Mouse (Mus musculus) embryonic facial prominence, embryonic 15.5 days (tissue): Measurements from ENCODE around the gene Sar1a. TPM values are rescaled to one million over a fixed set of nuclear protein-coding genes. Genes with fewer than 3 reads are reported as not detected.

Experiments used
- ATAC-seq: fragments of 200-750 bp; cut with Nextera tagmentation; 2 replicates; pipeline ENCODE4 v1.8.0; 2017; ENCODE audit warnings: low read depth, moderate TSS enrichment; ENCODE audit not compliant: insufficient number of reproducible peaks, low FRiP score, low TSS enrichment
- H3K27ac ChIP-seq: fragments of 300-500 bp; sonication (generic); replicated peaks from 2 replicates; pipeline ENCODE4 v1.5.1; 2015; ENCODE audit warnings: mild to moderate bottlenecking, inconsistent platforms
- H3K27me3 ChIP-seq: fragments of 300-500 bp; sonication (generic); 2 replicates; pipeline ENCODE4 v1.6.1; 2015; ENCODE audit warnings: inconsistent platforms
- H3K36me3 ChIP-seq: fragments of 300-500 bp; sonication (generic); 2 replicates; pipeline ENCODE4 v1.6.1; 2015; ENCODE audit warnings: mild to moderate bottlenecking, inconsistent platforms
- H3K4me1 ChIP-seq: fragments of 300-500 bp; sonication (generic); 2 replicates; pipeline ENCODE4 v1.6.1; 2015; ENCODE audit warnings: inconsistent platforms
- H3K4me2 ChIP-seq: fragments of 300-500 bp; sonication (generic); replicated peaks from 2 replicates; pipeline ENCODE4 v1.6.1; 2015; ENCODE audit warnings: mild to moderate bottlenecking, inconsistent platforms
- H3K4me3 ChIP-seq: fragments of 300-500 bp; sonication (generic); replicated peaks from 2 replicates; pipeline ENCODE4 v1.5.1; 2015; ENCODE audit warnings: mild to moderate bottlenecking, inconsistent platforms
- H3K9ac ChIP-seq: fragments of 300-500 bp; sonication (generic); 2 replicates; pipeline ENCODE4 v1.6.1; 2015; ENCODE audit warnings: inconsistent platforms
- H3K9me3 ChIP-seq: fragments of 300-500 bp; sonication (generic); replicated peaks from 2 replicates; pipeline ENCODE4 v1.6.1; 2016; ENCODE audit warnings: inconsistent platforms
- WGBS: fragments of 180-500 bp; shearing (Covaris S2); methylation state at CpG from one replicate; pipeline ENCODE4 v1.1.7; 2015; 5-methylcytosine and 5-hydroxymethylcytosine counted together
- polyA plus RNA-seq: library from polyadenylated mRNA; unstranded; fragments of >200 nt; fragmentation: Nextera tagmentation; extraction: Ambion mirVana; gene quantifications from 2 replicates; pipeline ENCODE4 v1.2.1, GENCODE M21; 2015

Sar1a gene
- polyA plus RNA-seq, 1 experiment from 2014 or later, result 284 TPM

DNA sequence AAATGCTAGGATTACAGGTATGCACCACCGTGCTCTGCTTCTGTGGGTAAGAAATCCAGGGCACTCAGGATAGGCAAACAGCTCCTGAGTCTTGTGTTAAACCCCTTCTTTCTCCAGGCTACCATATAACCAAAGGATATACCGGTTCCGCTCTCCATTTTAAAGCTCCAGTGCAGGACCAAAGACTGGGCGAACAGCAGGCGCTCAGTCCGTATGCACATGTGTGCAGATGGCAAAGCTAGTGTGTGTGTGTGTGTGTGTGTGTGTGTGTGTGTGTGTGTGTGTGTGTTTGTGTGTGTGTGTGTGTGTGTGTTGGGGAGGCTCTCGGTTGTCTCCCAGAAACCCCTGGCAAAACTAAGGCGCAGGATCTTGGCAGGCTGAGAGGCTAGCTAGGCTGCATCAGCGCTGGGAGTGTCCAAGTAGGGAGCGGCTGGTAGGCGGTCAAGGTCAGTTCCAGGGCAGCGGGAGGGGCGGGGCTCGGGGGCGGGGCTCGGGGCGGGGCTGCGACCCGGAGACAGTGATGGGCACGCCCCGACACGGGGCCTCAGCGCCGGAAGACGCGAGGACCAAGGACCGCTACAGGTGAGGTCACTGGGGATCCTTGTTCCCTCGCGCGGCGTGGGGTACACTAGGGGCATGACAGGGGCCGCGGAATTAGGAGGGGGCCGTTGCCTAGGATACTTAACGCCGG lies 34.8 kb downstream of the Sar1a start, which contains the start of gene Aifm2:
Gene Aifm2, plus strand, starts transcription at position 493 of the 691 bp plus-strand sequence.
- H3K27me3 ChIP-seq, result no peaks in the 10 kb centered on the region
- peak within 1 kb of the TSS; percentile 56 for H3K4me3 ChIP-seq
- peak within 1 kb of the TSS; percentile 85 for H3K4me2 ChIP-seq
- no peaks in the 10 kb centered on the region for H3K9me3 ChIP-seq
- WGBS, result 13% methylated on average over 33 of the region's 36 CpGs
- peak; percentile 77 for ATAC-seq
- no peak within 1 kb of the TSS for H3K27ac ChIP-seq
- H3K9ac ChIP-seq, result peak within 1 kb of the TSS; percentile 33; the same call in 1 of the 2 replicates
- H3K4me1 ChIP-seq, result peaks cover 5% of the 10 kb centered on the region; the same call in 1 of the 2 replicates
- no peaks in the 10 kb centered on the region for H3K36me3 ChIP-seq

GRCm38 (mm10) chr10:61715462-61715837 lies 35.4 kb downstream of the Sar1a start:
- H3K36me3 ChIP-seq, result no peaks in the 10 kb centered on the region
- peak; percentile 47 for ATAC-seq
- H3K4me2 ChIP-seq, result peak overlapping the region; percentile 85
- H3K27me3 ChIP-seq, result no peaks in the 10 kb centered on the region
- no peak overlapping the region for H3K27ac ChIP-seq
- H3K4me1 ChIP-seq, result peaks cover 5% of the 10 kb centered on the region; the same call in 1 of the 2 replicates
- H3K9ac ChIP-seq, result peak overlapping the region; percentile 33; the same call in 1 of the 2 replicates
- 3% methylated on average over 11 of the region's 11 CpGs for WGBS
- H3K4me3 ChIP-seq, result peak overlapping the region; percentile 56
- no peaks in the 10 kb centered on the region for H3K9me3 ChIP-seq

DNA sequence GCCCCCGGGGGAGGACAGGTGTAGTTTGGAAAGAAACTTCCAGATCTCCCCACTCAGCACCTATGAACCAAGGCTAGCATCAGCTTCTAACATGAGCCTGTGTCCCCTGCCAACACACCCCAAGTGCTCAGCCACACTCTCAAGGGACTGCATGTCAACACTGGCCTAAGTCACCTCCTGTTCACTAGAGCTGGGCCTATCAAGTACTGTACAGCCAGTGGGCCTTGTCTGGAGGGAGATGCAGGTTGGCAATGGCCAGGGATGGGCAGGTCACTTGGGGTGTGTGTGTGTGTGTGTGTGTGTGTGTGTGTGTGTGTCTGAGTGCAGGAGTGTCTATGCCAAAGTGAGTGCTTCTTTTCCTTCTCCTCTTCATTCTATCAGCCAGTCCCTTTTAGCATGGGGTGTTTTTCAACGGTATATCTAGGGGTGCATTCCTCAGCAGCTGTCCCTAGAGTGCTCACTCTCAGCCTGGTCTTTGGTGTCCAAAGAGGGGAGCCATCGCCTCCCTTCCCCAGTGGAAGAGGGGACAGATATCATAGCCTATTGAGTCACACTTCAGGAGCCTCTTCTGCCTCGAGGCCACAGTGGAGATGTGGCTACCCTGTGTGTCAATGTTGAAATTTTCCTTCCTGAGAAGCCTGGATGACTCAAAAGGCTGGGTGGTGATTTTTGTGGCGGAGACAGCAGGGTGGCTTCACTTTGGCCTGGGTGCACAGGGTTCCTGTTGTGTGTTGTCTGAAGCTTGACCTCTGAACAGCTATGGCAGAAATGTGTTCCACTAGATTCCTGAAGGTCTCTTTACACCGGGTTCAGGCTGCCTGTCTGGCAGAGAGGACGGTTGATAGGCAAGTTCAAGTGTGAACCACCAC lies 36.1 kb downstream of the Sar1a start:
- H3K4me2 ChIP-seq, result peak overlapping the region; percentile 85
- H3K27me3 ChIP-seq, result no peaks in the 10 kb centered on the region
- no peak overlapping the region for H3K9ac ChIP-seq
- peaks cover 5% of the 10 kb centered on the region; the same call in 1 of the 2 replicates for H3K4me1 ChIP-seq
- peak overlapping the region; percentile 56 for H3K4me3 ChIP-seq
- no peak for ATAC-seq
- H3K27ac ChIP-seq, result no peak overlapping the region
- 72% methylated on average over 7 of the region's 7 CpGs for WGBS
- no peaks in the 10 kb centered on the region for H3K9me3 ChIP-seq
- H3K36me3 ChIP-seq, result no peaks in the 10 kb centered on the region

DNA sequence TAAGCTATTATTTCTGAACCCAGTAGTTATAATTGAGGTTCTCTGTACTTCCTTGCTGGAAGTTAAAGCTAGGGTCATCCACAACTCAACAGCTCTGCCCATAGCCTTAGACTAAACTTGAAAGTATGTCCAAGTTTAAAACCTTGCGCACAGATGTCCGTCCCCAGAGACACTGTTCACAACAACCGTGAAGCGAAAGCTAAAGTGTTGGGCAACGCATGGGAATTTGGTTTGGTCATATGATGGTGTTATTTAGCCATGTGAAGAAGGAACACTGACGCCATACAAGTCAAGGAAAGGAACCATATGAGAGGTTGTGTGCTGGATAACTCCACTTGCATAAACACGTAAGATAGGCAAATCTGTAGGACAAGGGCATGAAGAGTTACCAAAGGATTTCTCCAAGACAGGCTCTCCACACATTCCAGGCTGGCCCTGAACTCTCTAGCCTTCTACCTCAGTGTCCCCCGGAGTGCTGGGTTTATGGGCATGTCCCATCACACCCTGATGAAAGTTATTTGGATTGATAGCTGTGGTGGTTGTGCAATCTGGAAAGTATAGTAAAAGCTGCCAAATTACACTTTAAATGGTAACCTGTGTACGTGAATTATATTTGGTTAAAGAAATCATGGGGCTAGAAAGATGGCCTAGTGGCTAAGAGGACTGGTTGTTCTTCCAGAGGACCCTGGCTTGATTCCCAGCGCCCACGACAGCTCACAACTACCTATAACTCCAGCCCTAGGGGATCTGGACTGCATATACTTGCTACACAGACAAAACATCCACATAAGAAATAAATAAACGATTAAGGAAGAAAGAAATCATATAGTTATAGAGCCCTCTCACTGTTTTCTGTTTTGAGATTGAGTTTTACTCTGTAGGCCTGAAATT lies 37.6 kb downstream of the Sar1a start:
- 87% methylated on average over 12 of the region's 12 CpGs for WGBS
- H3K4me1 ChIP-seq, result peaks cover 5% of the 10 kb centered on the region; the same call in 1 of the 2 replicates
- no peak for ATAC-seq
- no peak overlapping the region for H3K9ac ChIP-seq
- no peaks in the 10 kb centered on the region for H3K36me3 ChIP-seq
- no peak overlapping the region for H3K4me2 ChIP-seq
- H3K4me3 ChIP-seq, result no peak overlapping the region
- no peak overlapping the region for H3K27ac ChIP-seq
- no peaks in the 10 kb centered on the region for H3K27me3 ChIP-seq
- H3K9me3 ChIP-seq, result no peaks in the 10 kb centered on the region

GRCm38 (mm10) chr10:61720331-61720730 lies 40.2 kb downstream of the Sar1a start:
- no peak for ATAC-seq
- Histone ChIP-seq H3K27me3 (no peaks in the 10 kb centered on the region), H3K9ac (no peak overlapping the region), H3K27ac (no peak overlapping the region), H3K9me3 (no peaks in the 10 kb centered on the region), H3K4me3 (no peak overlapping the region), H3K4me2 (no peak overlapping the region), H3K36me3 (no peaks in the 10 kb centered on the region), H3K4me1 (peaks cover 3% of the 10 kb centered on the region; the same call in 1 of the 2 replicates)
- WGBS, result 91% methylated on average over 7 of the region's 7 CpGs

DNA sequence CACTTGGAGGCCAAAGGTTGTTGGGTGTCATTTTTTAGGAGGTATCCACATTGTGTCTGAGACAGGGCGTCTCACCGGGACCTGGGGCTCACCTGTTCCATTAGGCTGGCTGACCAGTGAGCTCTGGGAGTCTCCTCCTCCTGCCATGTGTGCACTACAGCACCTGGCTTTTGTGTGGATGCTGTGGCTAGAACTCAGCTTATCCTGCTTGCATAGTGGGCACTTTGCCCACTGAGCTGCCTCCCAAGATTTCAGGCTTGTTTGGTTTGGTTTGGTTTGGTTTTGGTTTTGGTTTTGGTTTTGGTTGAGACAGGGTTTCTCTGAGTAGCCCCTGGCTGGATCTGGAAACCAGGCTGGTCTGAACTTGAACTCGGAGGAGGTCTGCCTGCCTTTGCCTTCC lies 42.1 kb downstream of the Sar1a start:
- no peak overlapping the region for H3K27ac ChIP-seq
- no peaks in the 10 kb centered on the region for H3K4me1 ChIP-seq
- no peak for ATAC-seq
- no peak overlapping the region for H3K4me3 ChIP-seq
- WGBS, result 72% methylated on average over 3 of the region's 3 CpGs
- H3K36me3 ChIP-seq, result no peaks in the 10 kb centered on the region
- no peaks in the 10 kb centered on the region for H3K9me3 ChIP-seq
- H3K9ac ChIP-seq, result no peak overlapping the region
- H3K4me2 ChIP-seq, result no peak overlapping the region
- no peaks in the 10 kb centered on the region for H3K27me3 ChIP-seq

DNA sequence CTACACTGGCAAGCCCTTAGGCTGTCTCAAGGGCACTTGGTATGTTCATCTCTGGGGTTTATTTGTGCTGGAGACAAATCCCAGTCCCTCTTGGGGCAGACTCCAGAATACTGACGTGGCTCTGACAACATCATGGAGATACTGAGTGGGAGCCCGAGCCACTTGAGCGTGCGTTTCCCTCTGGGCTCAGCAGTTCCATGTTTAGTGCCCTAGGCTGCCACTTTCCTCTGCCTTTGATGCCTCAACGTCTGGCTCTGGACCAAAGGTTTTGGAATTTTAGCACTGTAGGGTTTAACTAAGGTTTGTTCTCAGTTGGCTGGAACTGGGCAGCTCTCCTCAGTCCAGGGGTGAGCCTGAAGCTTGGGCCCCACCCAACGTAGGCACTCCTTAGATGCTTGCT lies 43.2 kb downstream of the Sar1a start:
- WGBS, result 59% methylated on average over 6 of the region's 6 CpGs
- H3K27me3 ChIP-seq, result no peaks in the 10 kb centered on the region
- no peak overlapping the region for H3K4me2 ChIP-seq
- H3K4me1 ChIP-seq, result no peaks in the 10 kb centered on the region
- no peaks in the 10 kb centered on the region for H3K36me3 ChIP-seq
- H3K4me3 ChIP-seq, result no peak overlapping the region
- H3K9me3 ChIP-seq, result no peaks in the 10 kb centered on the region
- no peak overlapping the region for H3K9ac ChIP-seq
- no peak overlapping the region for H3K27ac ChIP-seq
- no peak for ATAC-seq

GRCm38 (mm10) chr10:61729181-61729580 lies 49.1 kb downstream of the Sar1a start:
- no peak overlapping the region for H3K4me3 ChIP-seq
- H3K36me3 ChIP-seq, result no peaks in the 10 kb centered on the region
- no peaks in the 10 kb centered on the region for H3K27me3 ChIP-seq
- H3K9me3 ChIP-seq, result no peaks in the 10 kb centered on the region
- 64% methylated on average over 11 of the region's 11 CpGs for WGBS
- H3K4me1 ChIP-seq, result no peaks in the 10 kb centered on the region
- no peak overlapping the region for H3K9ac ChIP-seq
- no peak for ATAC-seq
- no peak overlapping the region for H3K4me2 ChIP-seq
- H3K27ac ChIP-seq, result no peak overlapping the region

DNA sequence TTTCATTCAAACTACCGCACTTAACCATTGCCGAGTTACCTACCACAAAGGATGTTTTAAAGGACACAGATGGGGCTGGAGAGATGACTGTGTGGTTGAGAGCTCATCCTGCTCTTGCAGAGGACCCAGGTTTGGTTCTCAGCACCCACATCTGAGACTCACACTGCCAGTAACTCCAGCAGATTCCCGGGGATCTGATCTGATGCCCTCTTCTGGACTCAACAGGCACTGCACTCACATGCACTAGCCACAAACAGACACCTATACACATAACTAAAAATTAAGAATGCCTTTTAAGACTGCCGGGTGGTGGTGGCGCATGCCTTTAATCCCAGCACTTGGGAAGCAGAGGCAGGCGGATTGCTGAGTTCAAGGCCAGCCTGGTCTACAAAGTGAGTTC lies 50.1 kb downstream of the Sar1a start:
- 94% methylated on average over 6 of the region's 6 CpGs for WGBS
- no peak overlapping the region for H3K27ac ChIP-seq
- ATAC-seq, result no peak

GRCm38 (mm10) chr10:61734377-61734776 lies 54.3 kb downstream of the Sar1a start:
- Histone ChIP-seq H3K27me3 (no peaks in the 10 kb centered on the region), H3K9me3 (no peaks in the 10 kb centered on the region), H3K4me3 (no peak overlapping the region), H3K36me3 (peaks cover 20% of the 10 kb centered on the region), H3K4me2 (no peak overlapping the region), H3K9ac (no peak overlapping the region), H3K4me1 (no peaks in the 10 kb centered on the region), H3K27ac (no peak overlapping the region)
- no peak for ATAC-seq
- 51% methylated on average over 3 of the region's 3 CpGs for WGBS

More for the DNA sequence above, 50.1 kb downstream of the Sar1a start:
- no peaks in the 10 kb centered on the region for H3K9me3 ChIP-seq
- no peaks in the 10 kb centered on the region for H3K4me1 ChIP-seq
- H3K4me3 ChIP-seq, result no peak overlapping the region
- H3K27me3 ChIP-seq, result no peaks in the 10 kb centered on the region
- no peak overlapping the region for H3K4me2 ChIP-seq
- H3K36me3 ChIP-seq, result no peaks in the 10 kb centered on the region
- H3K9ac ChIP-seq, result no peak overlapping the region

GRCm38 (mm10) chr10:61736671-61737078 lies 56.6 kb downstream of the Sar1a start:
- no peak overlapping the region for H3K9ac ChIP-seq
- no peak overlapping the region for H3K4me2 ChIP-seq
- ATAC-seq, result no peak
- H3K36me3 ChIP-seq, result peaks cover 40% of the 10 kb centered on the region
- H3K27me3 ChIP-seq, result no peaks in the 10 kb centered on the region
- 52% methylated on average over 10 of the region's 10 CpGs for WGBS
- no peaks in the 10 kb centered on the region for H3K4me1 ChIP-seq
- H3K27ac ChIP-seq, result no peak overlapping the region
- H3K9me3 ChIP-seq, result no peaks in the 10 kb centered on the region
- H3K4me3 ChIP-seq, result no peak overlapping the region
